Mouse (Mus musculus): ENCODE measurements around the gene Ripk3. TPM values are rescaled to one million over a fixed set of nuclear protein-coding genes. Genes with fewer than 3 reads are reported as not detected.
A peak's percentile ranks its signal among the peaks of the same experiment; 100 is the strongest.

Gene Ripk3
- polyA plus RNA-seq, 1 experiment from 2014 or later: 1.7 TPM

DNA sequence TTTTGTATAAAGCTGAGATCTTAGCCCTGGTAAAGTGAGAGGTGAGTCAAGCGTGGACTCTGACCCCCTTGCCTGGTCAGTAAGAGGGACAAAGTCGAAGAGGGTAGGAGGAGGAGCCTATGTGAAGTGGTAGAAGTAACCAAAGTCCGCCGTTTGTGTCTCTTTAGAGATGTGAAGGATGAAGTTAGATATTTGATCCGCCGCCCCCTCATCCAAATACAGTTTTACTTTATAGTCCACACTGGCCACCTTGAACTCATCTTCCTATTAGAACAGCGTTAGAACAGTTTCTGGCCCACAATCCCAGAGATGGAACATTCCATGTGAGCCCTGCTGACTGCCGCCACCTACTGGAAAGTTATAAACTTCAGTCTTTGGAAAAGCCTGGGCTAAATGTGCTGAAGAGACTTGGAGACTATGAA lies 30.3 kb downstream of the Ripk3 start, which contains the start of gene Cideb:
Gene Cideb (minus strand): TSS at position 96 of the 422 bp plus-strand sequence.
- Histone ChIP-seq H3K36me3 (ENCODE audit: control insufficient read depth, insufficient read depth, low read length) (peaks cover 24% of the 10 kb centered on the region), H3K9me3 (replicated peaks; ENCODE audit: control insufficient read depth, low read length, poor library complexity, severe bottlenecking) (no peaks in the 10 kb centered on the region), H3K9ac (ENCODE audit: low read depth, low read length) (no peak within 1 kb of the TSS), H3K27ac (ENCODE audit: low read length) (no peak within 1 kb of the TSS; the same call in 1 of the 2 replicates), H3K4me2 (ENCODE audit: low read length) (peak within 1 kb of the TSS; percentile 29), H3K4me3 (ENCODE audit: low read depth, low read length) (no peak within 1 kb of the TSS), H3K4me1 (ENCODE audit: control insufficient read depth, insufficient read depth, low read length) (peaks cover 7% of the 10 kb centered on the region), H3K27me3 (ENCODE audit: control insufficient read depth, insufficient read depth, low read depth, low read length) (peaks cover 13% of the 10 kb centered on the region)
- ATAC-seq: no peak
- 17% methylated on average over 8 of the region's 8 CpGs for WGBS

DNA sequence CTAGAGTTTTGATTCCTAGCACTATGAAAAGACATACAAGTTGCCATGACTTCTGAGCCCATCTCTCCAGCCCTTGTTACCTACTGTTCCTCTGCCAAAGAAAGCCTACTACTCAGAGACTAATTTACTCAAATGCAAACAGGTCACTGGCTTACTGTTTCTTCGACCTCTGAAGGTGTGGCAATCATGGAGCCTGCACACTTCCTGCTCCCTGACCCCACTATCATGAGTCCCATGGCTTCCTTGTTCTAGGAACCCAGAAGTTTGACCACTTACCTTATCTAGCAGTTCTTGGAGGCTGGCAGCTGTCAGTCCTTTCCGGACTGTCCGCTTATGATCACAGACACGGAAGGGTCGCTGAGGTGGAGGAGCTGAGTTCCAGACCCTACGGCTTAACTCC lies 31.1 kb downstream of the Ripk3 start:
- 91% methylated on average over 6 of the region's 6 CpGs for WGBS
- H3K4me1 ChIP-seq (ENCODE audit: control insufficient read depth, insufficient read depth, low read length): peaks cover 7% of the 10 kb centered on the region
- no peak overlapping the region for H3K4me3 ChIP-seq (ENCODE audit: low read depth, low read length)
- no peaks in the 10 kb centered on the region for H3K9me3 ChIP-seq (replicated peaks; ENCODE audit: control insufficient read depth, low read length, poor library complexity, severe bottlenecking)
- H3K9ac ChIP-seq (ENCODE audit: low read depth, low read length): no peak overlapping the region
- H3K4me2 ChIP-seq (ENCODE audit: low read length): no peak overlapping the region
- peaks cover 8% of the 10 kb centered on the region for H3K27me3 ChIP-seq (ENCODE audit: control insufficient read depth, insufficient read depth, low read depth, low read length)
- no peak overlapping the region for H3K27ac ChIP-seq (ENCODE audit: low read length)
- ATAC-seq: no peak
- peaks cover 32% of the 10 kb centered on the region for H3K36me3 ChIP-seq (ENCODE audit: control insufficient read depth, insufficient read depth, low read length)

DNA sequence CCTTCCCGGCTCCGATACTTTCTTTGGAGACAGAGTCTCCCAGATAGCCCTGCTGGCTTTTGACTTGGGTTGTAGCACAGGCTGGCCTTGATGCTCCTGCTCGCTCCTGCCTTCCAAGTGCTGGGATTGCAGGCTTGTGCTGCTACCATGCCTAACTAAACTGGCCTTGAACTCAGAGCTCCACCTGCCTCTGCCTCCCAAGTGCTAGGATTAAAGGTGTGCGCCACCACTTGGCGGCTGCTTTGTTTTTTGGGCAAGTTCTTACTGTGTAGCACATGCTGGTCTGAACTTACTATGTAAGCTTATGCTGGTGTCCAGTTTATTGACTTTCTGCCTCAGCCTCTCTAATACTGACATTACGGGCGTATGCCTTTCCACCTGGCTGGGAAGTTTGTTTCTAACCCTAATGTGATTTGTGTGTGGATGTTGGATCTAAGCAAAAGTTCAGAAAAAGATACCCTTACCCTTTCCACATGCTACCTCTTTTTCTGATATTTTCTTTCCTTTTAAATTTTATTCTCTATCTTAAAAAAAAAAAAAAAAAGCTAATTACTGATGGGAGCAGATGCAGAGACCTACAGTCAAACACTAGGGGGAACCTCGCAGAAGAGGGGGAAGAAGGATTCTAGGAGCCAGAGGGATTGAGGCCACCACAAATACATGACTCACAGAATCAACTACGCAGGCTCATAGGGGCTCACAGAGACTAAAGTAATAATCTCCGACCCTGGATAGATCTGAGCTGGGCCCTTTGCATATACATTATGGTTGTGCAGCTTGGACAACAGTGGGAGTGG lies 41.4 kb downstream of the Ripk3 start:
- H3K36me3 ChIP-seq (ENCODE audit: control insufficient read depth, insufficient read depth, low read length): peaks cover 13% of the 10 kb centered on the region
- no peaks in the 10 kb centered on the region for H3K27me3 ChIP-seq (ENCODE audit: control insufficient read depth, insufficient read depth, low read depth, low read length)
- H3K9me3 ChIP-seq (replicated peaks; ENCODE audit: control insufficient read depth, low read length, poor library complexity, severe bottlenecking): no peaks in the 10 kb centered on the region
- peak overlapping the region; percentile 75; the same call in 1 of the 2 replicates for H3K4me2 ChIP-seq (ENCODE audit: low read length)
- no peak overlapping the region for H3K9ac ChIP-seq (ENCODE audit: low read depth, low read length)
- peaks cover 32% of the 10 kb centered on the region for H3K4me1 ChIP-seq (ENCODE audit: control insufficient read depth, insufficient read depth, low read length)
- no peak overlapping the region for H3K27ac ChIP-seq (ENCODE audit: low read length)
- no peak for ATAC-seq
- WGBS: 93% methylated on average over 10 of the region's 10 CpGs
- no peak overlapping the region for H3K4me3 ChIP-seq (ENCODE audit: low read depth, low read length)

GRCm38 (mm10) chr14:55745861-55746237 lies 42.8 kb downstream of the Ripk3 start:
- Histone ChIP-seq H3K27me3 (ENCODE audit: control insufficient read depth, insufficient read depth, low read depth, low read length) (no peaks in the 10 kb centered on the region), H3K36me3 (ENCODE audit: control insufficient read depth, insufficient read depth, low read length) (peaks cover 7% of the 10 kb centered on the region), H3K9me3 (replicated peaks; ENCODE audit: control insufficient read depth, low read length, poor library complexity, severe bottlenecking) (no peaks in the 10 kb centered on the region), H3K4me3 (ENCODE audit: low read depth, low read length) (peak overlapping the region; percentile 78), H3K4me1 (ENCODE audit: control insufficient read depth, insufficient read depth, low read length) (peaks cover 32% of the 10 kb centered on the region), H3K27ac (ENCODE audit: low read length) (no peak overlapping the region), H3K9ac (ENCODE audit: low read depth, low read length) (peak overlapping the region; percentile 77), H3K4me2 (ENCODE audit: low read length) (peak overlapping the region; percentile 75)
- under 1% methylated on average over 31 of the region's 31 CpGs for WGBS
- ATAC-seq: peak; percentile 10; the same call in 1 of the 2 replicates

DNA sequence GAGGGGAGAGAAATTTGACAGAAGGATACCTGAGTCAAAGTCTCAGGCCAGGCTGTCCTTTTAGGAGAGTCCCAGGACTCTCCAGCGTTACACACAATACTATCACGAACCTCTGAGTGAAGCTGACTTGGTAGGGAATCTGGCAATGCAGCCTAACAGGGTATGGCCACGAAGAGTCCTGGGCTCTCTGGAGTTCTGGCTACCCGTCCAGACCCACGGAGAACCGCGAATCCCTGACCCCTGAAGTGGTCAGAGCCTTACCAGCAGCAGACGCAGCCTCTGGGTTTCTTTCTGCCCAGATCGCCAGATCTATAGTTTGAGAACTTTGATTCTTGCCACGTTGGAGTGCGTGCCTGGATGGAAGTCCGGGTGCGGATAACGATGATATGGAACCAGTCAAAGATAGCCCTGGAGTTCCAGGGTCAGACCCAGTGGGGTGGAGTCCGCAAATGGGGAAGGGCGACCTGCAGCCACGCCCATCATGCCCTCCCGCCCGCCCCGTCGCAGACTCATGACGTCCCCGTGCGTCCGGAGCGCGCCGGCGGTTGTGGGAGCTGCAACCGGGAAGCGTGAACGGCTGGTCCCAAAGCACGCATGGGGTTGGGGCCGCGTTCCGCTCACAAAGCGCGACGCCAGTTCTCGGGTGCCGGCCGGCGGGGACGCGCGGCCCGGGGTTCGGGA lies 43.3 kb downstream of the Ripk3 start, which contains the start of the genes Dhrs1 and Nop9:
Gene Dhrs1 (minus strand): TSS at position 511 of the 681 bp plus-strand sequence.
Gene Nop9 (plus strand): TSS at position 514 of the 681 bp plus-strand sequence.
- peak within 1 kb of the TSS; percentile 75 for H3K4me2 ChIP-seq (ENCODE audit: low read length)
- H3K4me3 ChIP-seq (ENCODE audit: low read depth, low read length): peak within 1 kb of the TSS; percentile 78
- no peaks in the 10 kb centered on the region for H3K27me3 ChIP-seq (ENCODE audit: control insufficient read depth, insufficient read depth, low read depth, low read length)
- H3K9me3 ChIP-seq (replicated peaks; ENCODE audit: control insufficient read depth, low read length, poor library complexity, severe bottlenecking): no peaks in the 10 kb centered on the region
- peaks cover 32% of the 10 kb centered on the region for H3K4me1 ChIP-seq (ENCODE audit: control insufficient read depth, insufficient read depth, low read length)
- peaks cover 6% of the 10 kb centered on the region for H3K36me3 ChIP-seq (ENCODE audit: control insufficient read depth, insufficient read depth, low read length)
- 2% methylated on average over 47 of the region's 48 CpGs for WGBS
- H3K9ac ChIP-seq (ENCODE audit: low read depth, low read length): peak within 1 kb of the TSS; percentile 77
- H3K27ac ChIP-seq (ENCODE audit: low read length): no peak within 1 kb of the TSS
- ATAC-seq: peak; percentile 82

DNA sequence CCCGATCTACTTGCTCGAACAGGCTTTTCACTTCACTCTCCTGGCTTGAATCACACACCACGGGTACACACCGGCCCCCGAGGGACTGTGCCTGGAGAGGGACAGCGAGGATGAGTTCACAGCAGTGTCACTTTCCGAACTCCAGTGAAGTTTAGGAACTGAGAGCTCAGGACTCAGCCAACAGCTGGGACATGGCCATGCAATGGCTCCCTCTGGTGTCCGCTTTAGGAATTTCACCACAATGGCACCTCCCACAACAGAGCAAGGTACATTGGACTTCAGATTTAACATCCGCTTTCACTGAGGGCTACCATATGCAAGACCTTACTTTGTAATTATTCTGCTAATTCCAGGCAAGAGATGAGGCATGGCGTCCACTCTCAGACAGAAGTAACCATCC lies 45.0 kb downstream of the Ripk3 start:
- WGBS: 22% methylated on average over 10 of the region's 10 CpGs

DNA sequence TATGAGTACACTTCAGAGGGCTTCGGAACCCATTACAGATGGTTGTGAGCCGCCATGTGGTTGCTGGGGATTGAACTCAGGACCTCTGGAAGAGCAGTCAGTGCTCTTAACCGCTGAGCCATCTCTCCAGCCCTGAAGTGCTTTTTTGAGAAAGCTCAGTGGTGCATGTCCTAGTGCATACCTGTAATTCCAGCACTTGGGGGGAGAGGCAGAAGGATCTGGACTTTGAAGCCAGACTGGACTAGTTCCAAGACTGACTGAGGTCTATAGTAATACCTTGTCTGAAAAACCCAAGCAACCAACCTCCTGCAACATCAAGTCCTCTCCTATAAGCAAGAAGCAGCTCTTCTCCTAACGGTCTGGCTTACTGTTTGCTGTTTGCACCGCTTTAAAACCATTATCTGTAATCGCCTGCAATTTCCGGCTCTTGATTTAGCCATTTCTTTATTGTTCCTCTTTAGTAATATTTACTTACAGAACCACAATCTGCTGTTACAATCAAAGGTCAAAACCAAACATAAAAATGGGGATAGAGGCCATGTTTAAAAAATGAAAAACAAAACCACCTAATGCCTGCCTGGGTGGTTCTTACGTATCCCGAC lies 51.5 kb downstream of the Ripk3 start:
- H3K4me3 ChIP-seq (ENCODE audit: low read depth, low read length): no peak overlapping the region
- no peaks in the 10 kb centered on the region for H3K9me3 ChIP-seq (replicated peaks; ENCODE audit: control insufficient read depth, low read length, poor library complexity, severe bottlenecking)
- H3K4me1 ChIP-seq (ENCODE audit: control insufficient read depth, insufficient read depth, low read length): no peaks in the 10 kb centered on the region
- no peak overlapping the region for H3K9ac ChIP-seq (ENCODE audit: low read depth, low read length)
- H3K4me2 ChIP-seq (ENCODE audit: low read length): no peak overlapping the region
- H3K27me3 ChIP-seq (ENCODE audit: control insufficient read depth, insufficient read depth, low read depth, low read length): no peaks in the 10 kb centered on the region
- peaks cover 15% of the 10 kb centered on the region; the same call in 1 of the 2 replicates for H3K36me3 ChIP-seq (ENCODE audit: control insufficient read depth, insufficient read depth, low read length)
- H3K27ac ChIP-seq (ENCODE audit: low read length): no peak overlapping the region
- WGBS: 88% methylated on average over 9 of the region's 9 CpGs
- ATAC-seq: no peak

More for the DNA sequence above, 45.0 kb downstream of the Ripk3 start:
- peak; percentile 66 for ATAC-seq
- H3K4me1 ChIP-seq (ENCODE audit: control insufficient read depth, insufficient read depth, low read length): peaks cover 32% of the 10 kb centered on the region
- no peak overlapping the region for H3K27ac ChIP-seq (ENCODE audit: low read length)
- H3K9ac ChIP-seq (ENCODE audit: low read depth, low read length): 0 out of 2 replicates have a peak overlapping the region, but pooled peaks have one; percentile 25
- no peak overlapping the region for H3K4me3 ChIP-seq (ENCODE audit: low read depth, low read length)
- H3K9me3 ChIP-seq (replicated peaks; ENCODE audit: control insufficient read depth, low read length, poor library complexity, severe bottlenecking): no peaks in the 10 kb centered on the region
- no peaks in the 10 kb centered on the region for H3K27me3 ChIP-seq (ENCODE audit: control insufficient read depth, insufficient read depth, low read depth, low read length)
- peak overlapping the region; percentile 75 for H3K4me2 ChIP-seq (ENCODE audit: low read length)
- peaks cover 8% of the 10 kb centered on the region; the same call in 1 of the 2 replicates for H3K36me3 ChIP-seq (ENCODE audit: control insufficient read depth, insufficient read depth, low read length)

DNA sequence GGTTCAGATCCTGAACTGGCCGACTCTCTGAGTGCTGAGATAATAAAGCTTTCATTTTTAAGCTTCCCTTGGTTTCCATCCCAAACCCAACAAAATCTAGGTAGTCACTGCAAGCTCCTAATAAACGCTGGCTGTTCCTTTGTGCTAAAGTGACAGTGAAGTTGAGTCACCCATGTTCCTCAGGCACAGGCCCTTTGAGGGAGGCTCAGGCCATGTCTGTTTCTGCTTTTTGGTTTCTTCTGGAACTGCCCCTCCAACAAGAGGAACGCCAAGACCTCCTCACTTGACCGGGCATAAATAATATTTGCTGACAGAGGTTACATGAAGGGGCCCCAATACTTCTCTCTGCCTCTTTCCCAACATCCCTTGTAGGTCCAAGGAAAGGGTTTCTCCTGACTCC lies 52.9 kb downstream of the Ripk3 start:
- Histone ChIP-seq H3K27me3 (ENCODE audit: control insufficient read depth, insufficient read depth, low read depth, low read length) (no peaks in the 10 kb centered on the region), H3K4me2 (ENCODE audit: low read length) (no peak overlapping the region), H3K27ac (ENCODE audit: low read length) (no peak overlapping the region), H3K4me1 (ENCODE audit: control insufficient read depth, insufficient read depth, low read length) (no peaks in the 10 kb centered on the region), H3K9ac (ENCODE audit: low read depth, low read length) (no peak overlapping the region), H3K9me3 (replicated peaks; ENCODE audit: control insufficient read depth, low read length, poor library complexity, severe bottlenecking) (no peaks in the 10 kb centered on the region), H3K4me3 (ENCODE audit: low read depth, low read length) (no peak overlapping the region), H3K36me3 (ENCODE audit: control insufficient read depth, insufficient read depth, low read length) (peaks cover 15% of the 10 kb centered on the region; the same call in 1 of the 2 replicates)
- 86% methylated on average over 4 of the region's 4 CpGs for WGBS
- no peak for ATAC-seq
